Mouse (Mus musculus) liver, postnatal 0 days (tissue): ENCODE measurements around the gene Socs4.

Source experiments
- CTCF ChIP-seq: sonication (generic); IDR thresholded peaks from 2 replicates; pipeline ENCODE4 v1.5.1; 2016; ENCODE audit warnings: antibody characterized with exemption, low read depth
- EP300 ChIP-seq: IDR thresholded peaks from 2 replicates; pipeline ENCODE4 v1.6.1; 2016; ENCODE audit warnings: antibody characterized with exemption, low read depth, mild to moderate bottlenecking

GRCm38 (mm10) chr14:47236491-47236890, 40.2 kb upstream of the Socs4 start:
- no peak for TF ChIP-seq EP300
- no peak for TF ChIP-seq CTCF
